Mouse (Mus musculus): ENCODE results near the gene Esam.
A peak's percentile ranks its signal among the peaks of the same experiment; 100 is the strongest.

The Esam gene

GRCm38 (mm10) chr9:37530888-37531705 is 3.2 kb downstream of the Esam start:
- peak; percentile 93 to 94 for DNase-seq

GRCm38 (mm10) chr9:37536851-37537250 is 9.0 kb downstream of the Esam start:
- DNase-seq: no peak

GRCm38 (mm10) chr9:37537658-37538250 is 9.9 kb downstream of the Esam start:
- DNase-seq: peak in 1 of 2 experiments; percentile 41

- DNase-seq: no peak
These were observed 11.5 kb downstream of the Esam start, which contains the start of gene Vsig2 for GRCm38 (mm10) chr9:37539170-37540025. Gene Vsig2, plus strand, starts transcription at chr9:37539255.

GRCm38 (mm10) chr9:37540226-37540625 is 12.3 kb downstream of the Esam start:
- DNase-seq: no peak

GRCm38 (mm10) chr9:37540701-37541575 is 13.1 kb downstream of the Esam start:
- DNase-seq: no peak

GRCm38 (mm10) chr9:37541851-37542642 is 14.2 kb downstream of the Esam start:
- no peak for DNase-seq

- DNase-seq: peak; percentile 13 to 45
These were observed 16.1 kb downstream of the Esam start for GRCm38 (mm10) chr9:37543869-37544440.

GRCm38 (mm10) chr9:37544447-37545165 is 16.7 kb downstream of the Esam start:
- peak; percentile 74 to 84 for DNase-seq

GRCm38 (mm10) chr9:37545166-37545610 is 17.3 kb downstream of the Esam start:
- peak in 1 of 2 experiments; percentile 56 for DNase-seq

GRCm38 (mm10) chr9:37545847-37546452 is 18.1 kb downstream of the Esam start:
- no peak for DNase-seq

- peak in 1 of 2 experiments; percentile 36 for DNase-seq
These were observed 19.0 kb downstream of the Esam start for GRCm38 (mm10) chr9:37546889-37547288.

- no peak for DNase-seq
These were observed 22.6 kb downstream of the Esam start for GRCm38 (mm10) chr9:37550435-37550834.

- no peak for DNase-seq
These were observed 24.1 kb downstream of the Esam start for GRCm38 (mm10) chr9:37551751-37552531.

GRCm38 (mm10) chr9:37552536-37553293 is 24.8 kb downstream of the Esam start, which contains the start of gene Nrgn:
Gene Nrgn, minus strand, starts transcription at chr9:37552904.
- DNase-seq: peak; percentile 89 to 92

- no peak for DNase-seq
These were observed 26.4 kb downstream of the Esam start for GRCm38 (mm10) chr9:37554279-37554678.

- no peak for DNase-seq
These were observed 27.2 kb downstream of the Esam start, which contains the start of gene Siae for GRCm38 (mm10) chr9:37554838-37555748. Gene Siae, plus strand, starts transcription at chr9:37555698.

All from kidney, postnatal 25 days (tissue).